Mouse (Mus musculus) hindbrain, embryonic 16.5 days (tissue): ENCODE results near the gene Ptprd. TPM values are rescaled to one million over a fixed set of nuclear protein-coding genes. Genes with fewer than 3 reads are reported as not detected.

Source experiments
- ATAC-seq: fragments of 200-750 bp; cut with Nextera tagmentation; 2 replicates; pipeline ENCODE4 v1.8.0; 2017; ENCODE audit warnings: moderate TSS enrichment, moderate library complexity
- H3K27ac ChIP-seq: fragments of 300-500 bp; sonication (generic); 2 replicates; pipeline ENCODE4 v1.5.1; 2014; ENCODE audit warnings: low read depth, mild to moderate bottlenecking, control low read depth, low read length, moderate library complexity
- H3K27me3 ChIP-seq: fragments of 300-500 bp; sonication (generic); replicated peaks from 2 replicates; pipeline ENCODE4 v1.6.1; 2014; ENCODE audit warnings: low read length; ENCODE audit not compliant: control insufficient read depth, insufficient read depth
- H3K36me3 ChIP-seq: fragments of 300-500 bp; sonication (generic); 2 replicates; pipeline ENCODE4 v1.6.1; 2014; ENCODE audit warnings: mild to moderate bottlenecking, low read length, moderate library complexity, mixed read lengths; ENCODE audit not compliant: control insufficient read depth, insufficient read depth
- H3K4me1 ChIP-seq: fragments of 300-500 bp; sonication (generic); 2 replicates; pipeline ENCODE4 v1.6.1; 2014; ENCODE audit warnings: low read depth, low read length; ENCODE audit not compliant: control insufficient read depth, insufficient read depth
- H3K4me2 ChIP-seq: fragments of 300-500 bp; sonication (generic); 2 replicates; pipeline ENCODE4 v1.6.1; 2014; ENCODE audit warnings: mild to moderate bottlenecking, low read length, control low read depth, moderate library complexity
- H3K4me3 ChIP-seq: fragments of 300-500 bp; sonication (generic); 2 replicates; pipeline ENCODE4 v1.5.1; 2014; ENCODE audit warnings: mild to moderate bottlenecking, low read length, control low read depth, moderate library complexity
- H3K9ac ChIP-seq: fragments of 300-500 bp; sonication (generic); 2 replicates; pipeline ENCODE4 v1.6.1; 2014; ENCODE audit warnings: low read depth, mild to moderate bottlenecking, control low read depth, low read length, moderate library complexity
- H3K9me3 ChIP-seq: fragments of 300-500 bp; sonication (generic); 2 replicates; pipeline ENCODE4 v1.6.1; 2014; ENCODE audit warnings: mild to moderate bottlenecking, low read length, moderate library complexity; ENCODE audit not compliant: control insufficient read depth
- WGBS: fragments of 180-500 bp; shearing (Covaris S2); extraction: QIAGEN DNeasy Blood & Tissue Kit; methylation state at CpG from one replicate; pipeline ENCODE4 v1.1.7; 2014; 5-methylcytosine and 5-hydroxymethylcytosine counted together
- polyA plus RNA-seq: library from polyadenylated mRNA; unstranded; fragments of >200 nt; fragmentation: Nextera tagmentation; extraction: Ambion mirVana; gene quantifications from 2 replicates; pipeline ENCODE4 v1.2.1, GENCODE M21; 2015

Ptprd gene
- polyA plus RNA-seq, 1 experiment from 2014 or later, result 71.6 TPM

DNA sequence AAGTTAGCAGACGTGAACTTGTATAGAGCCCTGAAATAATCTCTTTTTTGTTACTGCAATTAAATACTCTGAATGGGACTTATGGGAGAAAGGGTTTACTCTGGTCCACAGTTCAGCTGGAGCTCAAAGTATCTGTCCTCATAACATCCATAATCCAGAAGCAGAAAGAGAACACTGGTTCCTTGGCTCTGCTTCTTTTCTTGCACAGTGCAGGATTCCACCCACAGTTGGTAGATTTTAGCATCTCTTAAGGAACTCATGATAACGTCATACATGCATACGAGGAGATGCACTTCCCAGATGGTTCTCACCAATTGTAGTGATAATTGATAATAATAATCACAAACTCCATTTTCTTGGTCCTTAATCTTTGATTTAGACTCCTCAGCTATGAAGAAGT lies 1330.2 kb downstream of the Ptprd start:
- WGBS, result 60% methylated on average over 3 of the region's 3 CpGs
- Histone ChIP-seq H3K4me2 (no peak overlapping the region), H3K27ac (no peak overlapping the region), H3K9me3 (no peaks in the 10 kb centered on the region), H3K4me3 (no peak overlapping the region), H3K36me3 (no peaks in the 10 kb centered on the region), H3K9ac (no peak overlapping the region), H3K4me1 (no peaks in the 10 kb centered on the region), H3K27me3 (no peaks in the 10 kb centered on the region)
- ATAC-seq, result no peak

GRCm38 (mm10) chr4:76870971-76871370 lies 1340.8 kb downstream of the Ptprd start:
- no peak overlapping the region for H3K4me2 ChIP-seq
- no peak overlapping the region for H3K27ac ChIP-seq
- no peaks in the 10 kb centered on the region for H3K36me3 ChIP-seq
- no peaks in the 10 kb centered on the region for H3K9me3 ChIP-seq
- H3K27me3 ChIP-seq, result no peaks in the 10 kb centered on the region
- no peak overlapping the region for H3K9ac ChIP-seq
- H3K4me3 ChIP-seq, result no peak overlapping the region
- H3K4me1 ChIP-seq, result no peaks in the 10 kb centered on the region
- no peak for ATAC-seq
- 94% methylated on average over 1 of the region's 1 CpGs for WGBS

DNA sequence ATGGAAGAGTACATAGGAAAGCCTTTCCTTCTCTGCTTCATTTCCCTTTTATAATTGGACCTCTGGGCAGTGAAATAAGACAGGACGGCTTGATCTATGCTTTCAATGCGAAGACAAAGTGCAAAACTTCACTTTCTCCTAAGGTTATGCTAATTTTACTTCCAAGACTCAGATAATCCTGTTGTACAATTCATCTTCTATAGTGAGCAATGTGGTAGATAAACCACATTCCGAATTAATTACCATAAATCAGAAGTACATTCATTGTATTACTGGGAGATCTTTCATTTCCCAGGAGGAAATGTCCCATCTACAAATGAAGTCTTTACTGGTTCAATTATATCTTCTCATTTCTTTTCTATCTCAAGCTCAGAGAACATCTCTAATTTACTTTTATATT lies 1346.2 kb downstream of the Ptprd start:
- H3K4me2 ChIP-seq, result no peak overlapping the region
- 58% methylated on average over 3 of the region's 3 CpGs for WGBS
- no peaks in the 10 kb centered on the region for H3K4me1 ChIP-seq
- no peak overlapping the region for H3K27ac ChIP-seq
- no peaks in the 10 kb centered on the region for H3K36me3 ChIP-seq
- no peaks in the 10 kb centered on the region for H3K27me3 ChIP-seq
- no peak for ATAC-seq
- peaks cover 2% of the 10 kb centered on the region; the same call in 1 of the 2 replicates for H3K9me3 ChIP-seq
- H3K9ac ChIP-seq, result no peak overlapping the region
- no peak overlapping the region for H3K4me3 ChIP-seq

DNA sequence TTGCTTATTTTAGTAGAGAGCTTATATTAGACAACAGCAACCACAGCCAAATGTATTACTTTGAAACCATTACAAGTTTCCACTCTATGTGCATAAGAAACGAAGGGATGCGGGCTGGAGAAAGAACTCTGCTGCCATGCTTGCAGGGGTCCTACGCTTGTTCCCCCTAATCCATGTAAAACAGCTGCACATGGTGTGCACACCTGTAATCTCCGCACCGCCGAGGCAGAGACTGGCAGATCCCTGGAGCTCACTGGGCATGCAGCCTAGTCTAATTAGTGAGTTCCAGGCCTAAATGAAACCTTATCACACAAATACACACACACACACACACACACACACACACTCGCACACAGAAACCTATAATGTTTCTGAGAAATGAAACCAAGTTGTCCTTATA lies 1365.5 kb downstream of the Ptprd start:
- no peak overlapping the region for H3K4me2 ChIP-seq
- ATAC-seq, result peak; percentile 27; the same call in 1 of the 2 replicates

DNA sequence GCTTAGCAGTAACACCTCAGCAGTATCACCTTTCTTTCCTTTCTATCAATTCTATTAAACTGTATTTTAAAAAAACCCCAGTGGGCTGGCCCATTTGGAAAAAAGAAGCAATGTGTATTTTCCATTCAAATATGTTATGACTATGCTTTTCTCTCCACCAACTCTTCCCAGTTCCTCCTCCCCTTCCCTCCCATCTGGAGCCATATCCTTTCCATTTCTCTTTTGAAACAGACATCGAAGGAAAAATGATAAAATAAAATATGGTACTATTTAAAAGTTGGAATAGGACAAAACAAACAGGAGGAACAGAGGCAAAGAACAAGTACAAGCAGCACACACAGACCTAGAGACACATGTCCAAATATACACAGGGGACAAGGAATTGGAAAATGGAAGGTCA lies 1372.7 kb downstream of the Ptprd start:
- Histone ChIP-seq H3K4me2 (no peak overlapping the region), H3K36me3 (no peaks in the 10 kb centered on the region), H3K4me1 (no peaks in the 10 kb centered on the region), H3K9me3 (no peaks in the 10 kb centered on the region), H3K27ac (no peak overlapping the region), H3K27me3 (no peaks in the 10 kb centered on the region), H3K9ac (no peak overlapping the region), H3K4me3 (no peak overlapping the region)
- no peak for ATAC-seq
- WGBS, result 89% methylated on average over 1 of the region's 1 CpGs

More for the DNA sequence above, 1365.5 kb downstream of the Ptprd start:
- Histone ChIP-seq H3K9ac (no peak overlapping the region), H3K4me3 (no peak overlapping the region), H3K9me3 (no peaks in the 10 kb centered on the region), H3K27ac (no peak overlapping the region), H3K27me3 (no peaks in the 10 kb centered on the region), H3K36me3 (no peaks in the 10 kb centered on the region), H3K4me1 (no peaks in the 10 kb centered on the region)
- 56% methylated on average over 7 of the region's 7 CpGs for WGBS

DNA sequence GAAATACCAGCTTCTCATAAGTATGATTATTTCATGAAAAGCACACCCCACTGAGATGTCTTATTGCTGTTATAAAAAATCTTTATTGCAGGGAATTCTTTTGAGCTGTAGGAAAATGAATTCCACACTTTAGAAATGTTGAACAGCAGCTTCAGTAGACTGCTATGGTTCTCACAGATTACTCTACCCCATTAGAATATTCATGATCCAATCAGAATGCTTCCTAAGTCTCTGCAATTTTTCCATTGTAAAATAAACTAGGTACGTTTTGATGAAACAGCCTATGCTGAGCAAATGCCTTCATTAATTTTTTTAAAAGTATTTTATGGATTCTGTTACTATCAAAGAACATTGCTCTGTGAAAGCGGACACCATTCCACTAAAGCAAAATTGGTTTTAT lies 1399.6 kb downstream of the Ptprd start:
- Histone ChIP-seq H3K4me1 (no peaks in the 10 kb centered on the region), H3K9ac (no peak overlapping the region), H3K4me3 (no peak overlapping the region), H3K27ac (no peak overlapping the region), H3K27me3 (no peaks in the 10 kb centered on the region), H3K36me3 (no peaks in the 10 kb centered on the region), H3K9me3 (no peaks in the 10 kb centered on the region), H3K4me2 (no peak overlapping the region)
- WGBS, result 72% methylated on average over 2 of the region's 2 CpGs
- no peak for ATAC-seq

DNA sequence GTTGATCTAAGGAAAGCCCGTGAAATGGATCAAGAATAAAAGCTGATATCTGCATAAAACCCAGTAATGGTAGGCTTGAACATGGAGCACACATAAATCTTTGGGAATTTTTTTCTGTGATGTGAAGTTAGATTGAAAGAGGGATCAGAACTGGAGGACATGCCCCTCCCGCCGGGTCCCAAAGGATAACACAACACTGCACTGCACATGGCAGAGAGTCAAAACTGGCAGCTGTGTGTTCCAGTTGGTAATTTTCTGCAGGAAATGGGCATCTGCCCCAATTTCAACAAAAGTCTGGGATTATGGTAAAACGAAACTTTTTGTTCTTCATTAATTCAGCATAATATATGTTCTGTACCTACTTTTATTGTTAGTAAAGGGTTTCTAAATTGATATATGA lies 1409.1 kb downstream of the Ptprd start:
- Histone ChIP-seq H3K27me3 (no peaks in the 10 kb centered on the region), H3K4me1 (0 out of 2 replicates have a peak, but pooled peaks cover 2% of the 10 kb centered on the region), H3K27ac (no peak overlapping the region), H3K4me3 (no peak overlapping the region), H3K9me3 (no peaks in the 10 kb centered on the region), H3K9ac (no peak overlapping the region), H3K4me2 (no peak overlapping the region), H3K36me3 (no peaks in the 10 kb centered on the region)
- 75% methylated on average over 4 of the region's 4 CpGs for WGBS
- no peak for ATAC-seq

- H3K4me1 ChIP-seq, result 0 out of 2 replicates have a peak, but pooled peaks cover 2% of the 10 kb centered on the region
- no peaks in the 10 kb centered on the region for H3K36me3 ChIP-seq
- H3K27me3 ChIP-seq, result no peaks in the 10 kb centered on the region
- H3K27ac ChIP-seq, result no peak overlapping the region
- H3K9me3 ChIP-seq, result no peaks in the 10 kb centered on the region
- WGBS, result 35% methylated on average over 9 of the region's 9 CpGs
- no peak overlapping the region for H3K4me3 ChIP-seq
- ATAC-seq, result no peak
- H3K9ac ChIP-seq, result no peak overlapping the region
- no peak overlapping the region for H3K4me2 ChIP-seq
Observed at GRCm38 (mm10) chr4:76798010-76799007, 1413.5 kb downstream of the Ptprd start.

DNA sequence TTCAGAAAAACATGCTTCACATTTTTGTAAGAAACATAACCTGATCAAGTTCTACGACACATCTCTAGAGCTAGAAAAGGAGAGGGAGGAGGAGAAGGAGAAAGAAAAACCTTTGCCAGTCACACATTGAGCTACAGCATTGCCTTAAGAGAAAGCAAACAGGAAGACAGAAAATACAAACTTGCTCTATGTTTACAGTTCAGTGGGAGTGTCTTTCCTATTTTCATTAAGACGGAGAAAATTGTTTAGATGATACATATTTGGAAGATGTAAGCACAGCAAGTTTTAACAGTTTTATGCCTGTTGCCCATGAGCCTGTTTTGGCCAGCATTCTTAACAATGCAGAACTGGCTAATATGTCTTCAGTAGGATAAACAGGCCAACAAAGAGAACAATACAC lies 1426.4 kb downstream of the Ptprd start:
- H3K27ac ChIP-seq, result no peak overlapping the region
- H3K36me3 ChIP-seq, result no peaks in the 10 kb centered on the region
- no peak overlapping the region for H3K9ac ChIP-seq
- H3K4me3 ChIP-seq, result no peak overlapping the region
- H3K9me3 ChIP-seq, result no peaks in the 10 kb centered on the region
- WGBS, result 91% methylated on average over 2 of the region's 2 CpGs
- H3K4me2 ChIP-seq, result no peak overlapping the region
- H3K4me1 ChIP-seq, result no peaks in the 10 kb centered on the region
- ATAC-seq, result no peak
- H3K27me3 ChIP-seq, result no peaks in the 10 kb centered on the region
